Mouse (Mus musculus): ENCODE results near the gene Acta2.

DNA sequence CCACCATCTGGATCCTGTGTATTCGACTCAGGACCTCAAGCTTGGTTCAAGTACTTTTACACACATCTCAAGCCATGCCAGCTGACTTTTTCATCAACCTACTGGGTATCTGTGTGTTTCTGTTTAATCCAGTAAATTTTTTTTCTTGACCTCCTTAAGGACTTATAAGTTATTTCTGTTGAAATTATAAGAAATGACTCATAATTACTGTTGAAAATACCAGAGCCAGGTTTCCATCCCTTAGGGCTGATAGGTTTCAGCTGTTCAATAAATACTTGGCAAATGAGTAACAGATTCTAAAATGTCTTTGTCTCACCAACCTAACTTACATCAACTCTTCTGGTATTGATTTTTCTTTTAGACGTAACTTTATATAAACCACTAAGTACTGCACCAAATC, 60.4 kb downstream of the Acta2 start:
- TF ChIP-seq POLR2A (IDR thresholded peaks at IDR 0.05; ENCODE audit: borderline replicate concordance, low read depth, low read length) (no peak), CTCF (IDR thresholded peaks at IDR 0.05; ENCODE audit: low read depth, low read length) (no peak)

Measured in bone marrow macrophage, adult 2 months (primary cell).